Mouse (Mus musculus) liver, postnatal 0 days (tissue): ENCODE data around the gene Dcun1d2. TPM values are rescaled to one million over a fixed set of nuclear protein-coding genes. Genes with fewer than 3 reads are reported as not detected.

Source experiments
- ATAC-seq: fragments of 200-750 bp; cut with Nextera tagmentation; 2 replicates; pipeline ENCODE4 v1.8.0; 2017; ENCODE audit warnings: mild to moderate bottlenecking, moderate library complexity
- DNase-seq: peaks from one replicate; pipeline ENCODE4 v3.0.0-alpha.2; 2016
- H3K27ac ChIP-seq: fragments of 300-500 bp; sonication (generic); 2 replicates; pipeline ENCODE4 v1.5.1; 2014; ENCODE audit warnings: antibody characterized with exemption, moderate library complexity, mild to moderate bottlenecking, low read depth
- H3K27me3 ChIP-seq: fragments of 300-500 bp; sonication (generic); 2 replicates; pipeline ENCODE4 v1.6.1; 2014; ENCODE audit warnings: low read length, control low read depth, mixed read lengths; ENCODE audit not compliant: insufficient read depth
- H3K36me3 ChIP-seq: fragments of 300-500 bp; sonication (generic); replicated peaks from 2 replicates; pipeline ENCODE4 v1.6.1; 2014; ENCODE audit warnings: mild to moderate bottlenecking, control low read depth, low read length, moderate library complexity, mixed read lengths; ENCODE audit not compliant: insufficient read depth
- H3K4me1 ChIP-seq: fragments of 300-500 bp; sonication (generic); 2 replicates; pipeline ENCODE4 v1.6.1; 2014; ENCODE audit warnings: antibody characterized with exemption, mild to moderate bottlenecking, control low read depth; ENCODE audit not compliant: insufficient read depth
- H3K4me2 ChIP-seq: fragments of 300-500 bp; sonication (generic); 2 replicates; pipeline ENCODE4 v1.6.1; 2014; ENCODE audit warnings: low read depth, mild to moderate bottlenecking, low read length, moderate library complexity, mixed read lengths
- H3K4me3 ChIP-seq: fragments of 300-500 bp; sonication (generic); 2 replicates; pipeline ENCODE4 v1.5.1; 2014; ENCODE audit warnings: low read depth, low read length
- H3K9ac ChIP-seq: fragments of 300-500 bp; sonication (generic); replicated peaks from 2 replicates; pipeline ENCODE4 v1.6.1; 2014; ENCODE audit warnings: mild to moderate bottlenecking, moderate library complexity
- H3K9me3 ChIP-seq: fragments of 300-500 bp; sonication (generic); 2 replicates; pipeline ENCODE4 v1.6.1; 2016; ENCODE audit warnings: mild to moderate bottlenecking, control low read depth, low read length, mixed read lengths
- CTCF ChIP-seq: sonication (generic); IDR thresholded peaks from 2 replicates; pipeline ENCODE4 v1.5.1; 2016; ENCODE audit warnings: antibody characterized with exemption, low read depth
- EP300 ChIP-seq: IDR thresholded peaks from 2 replicates; pipeline ENCODE4 v1.6.1; 2016; ENCODE audit warnings: antibody characterized with exemption, low read depth, mild to moderate bottlenecking
- WGBS: fragments of 180-500 bp; shearing (Covaris S2); extraction: QIAGEN DNeasy Blood & Tissue Kit; methylation state at CpG from one replicate; pipeline ENCODE4 v1.1.7; 2014; ENCODE audit not compliant: insufficient replicate concordance; 5-methylcytosine and 5-hydroxymethylcytosine counted together
- polyA plus RNA-seq: library from polyadenylated mRNA; unstranded; fragments of >200 nt; fragmentation: Nextera tagmentation; extraction: Ambion mirVana; gene quantifications from 2 replicates; pipeline ENCODE4 v1.2.1, GENCODE M21; 2015

Gene Dcun1d2
- polyA plus RNA-seq, 1 experiment from 2014 or later = 5.9 TPM

DNA sequence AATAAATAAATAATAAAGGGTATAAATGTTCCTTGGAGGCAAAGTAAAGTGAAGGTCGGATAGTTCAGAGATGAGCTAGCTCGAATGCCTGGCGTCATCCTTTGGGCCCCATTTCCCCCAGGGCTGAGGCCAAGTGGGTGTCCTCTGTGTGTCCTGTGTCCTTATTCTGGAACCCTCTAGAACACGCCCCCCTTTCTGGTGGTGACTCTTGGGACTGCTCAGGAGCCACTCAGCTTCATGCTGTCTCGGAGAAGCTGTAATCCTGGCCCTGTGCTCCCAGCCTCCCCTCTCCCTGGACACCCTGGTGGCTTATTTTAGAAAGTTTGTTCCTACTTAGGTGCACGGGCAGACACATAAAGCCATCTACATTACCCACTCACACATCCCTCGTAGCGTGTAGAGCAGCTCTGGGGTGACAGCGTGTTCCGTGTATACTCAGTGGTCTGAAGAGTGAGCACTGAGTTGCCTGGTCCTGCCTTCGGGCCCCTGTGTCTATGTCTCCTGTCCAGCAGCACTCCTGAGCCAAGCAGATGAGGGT is 43.5 kb downstream of the Dcun1d2 start:
- Histone ChIP-seq H3K9me3 (no peaks in the 10 kb centered on the region), H3K36me3 (no peaks in the 10 kb centered on the region), H3K4me1 (no peaks in the 10 kb centered on the region), H3K27ac (no peak overlapping the region), H3K9ac (no peak overlapping the region), H3K4me2 (no peak overlapping the region), H3K27me3 (no peaks in the 10 kb centered on the region), H3K4me3 (no peak overlapping the region)
- TF ChIP-seq EP300 (no peak), CTCF (no peak)
- WGBS = 80% methylated on average over 11 of the region's 11 CpGs
- ATAC-seq (no peak), DNase-seq (no peak)

- Histone ChIP-seq H3K27me3 (no peaks in the 10 kb centered on the region), H3K4me2 (no peak overlapping the region), H3K9ac (no peak overlapping the region), H3K4me3 (no peak overlapping the region), H3K9me3 (no peaks in the 10 kb centered on the region), H3K36me3 (no peaks in the 10 kb centered on the region), H3K4me1 (no peaks in the 10 kb centered on the region), H3K27ac (no peak overlapping the region)
- ATAC-seq (no peak), DNase-seq (no peak)
- TF ChIP-seq CTCF (no peak), EP300 (no peak)
- WGBS = 80% methylated on average over 10 of the region's 10 CpGs
Observed at GRCm38 (mm10) chr8:13242985-13243870, 44.7 kb downstream of the Dcun1d2 start.

DNA sequence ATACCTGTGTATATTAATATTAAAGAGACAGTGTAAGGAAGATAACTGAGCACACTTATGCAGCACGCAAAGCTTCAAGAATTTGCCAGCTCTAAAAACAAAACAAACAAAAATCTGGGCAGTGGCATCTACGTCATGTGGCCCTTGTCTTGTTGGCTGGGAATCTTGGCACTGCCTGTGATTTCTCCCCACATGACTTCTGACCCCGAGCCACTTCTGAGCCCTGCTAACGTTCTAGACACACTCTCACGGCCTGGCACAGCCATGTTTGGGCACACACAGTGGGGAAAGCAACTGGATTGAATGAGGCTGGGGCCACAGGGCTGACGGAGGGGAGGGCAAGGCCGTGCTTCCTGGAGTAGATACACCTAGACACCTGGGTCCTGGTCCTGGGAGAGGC is 47.2 kb downstream of the Dcun1d2 start:
- 67% methylated on average over 7 of the region's 7 CpGs for WGBS
- Histone ChIP-seq H3K9ac (no peak overlapping the region), H3K9me3 (no peaks in the 10 kb centered on the region), H3K4me1 (no peaks in the 10 kb centered on the region), H3K4me3 (no peak overlapping the region), H3K27ac (no peak overlapping the region), H3K27me3 (no peaks in the 10 kb centered on the region), H3K4me2 (no peak overlapping the region), H3K36me3 (no peaks in the 10 kb centered on the region)
- TF ChIP-seq CTCF = no peak
- no peak for TF ChIP-seq EP300
- DNase-seq (no peak), ATAC-seq (no peak)

DNA sequence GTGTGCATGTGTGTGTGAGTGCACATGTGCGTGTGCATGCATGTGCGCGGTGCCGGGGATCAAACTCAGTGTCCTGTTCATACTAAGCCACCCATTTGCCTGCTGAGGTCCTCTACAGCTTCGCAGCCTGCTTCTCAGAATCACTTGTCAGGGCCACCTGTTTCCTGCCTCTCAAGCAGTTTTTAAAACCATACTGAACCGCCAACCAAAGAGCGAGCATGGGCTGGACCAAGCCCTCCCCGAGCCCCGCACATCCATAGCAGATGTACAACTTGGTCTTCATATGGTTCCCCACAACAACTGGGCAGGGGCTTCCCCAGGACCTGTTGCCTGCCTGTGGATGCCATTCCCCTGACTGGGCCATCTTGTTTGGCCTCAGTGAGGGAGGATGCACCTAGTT is 47.9 kb downstream of the Dcun1d2 start:
- H3K4me3 ChIP-seq = no peak overlapping the region
- H3K4me1 ChIP-seq = no peaks in the 10 kb centered on the region
- no peaks in the 10 kb centered on the region for H3K27me3 ChIP-seq
- whole genome bisulfite sequencing = 59% methylated on average over 9 of the region's 9 CpGs
- DNase-seq (no peak), ATAC-seq (no peak)
- H3K4me2 ChIP-seq = no peak overlapping the region
- no peak for TF ChIP-seq EP300
- no peak for TF ChIP-seq CTCF
- no peaks in the 10 kb centered on the region for H3K9me3 ChIP-seq
- no peak overlapping the region for H3K27ac ChIP-seq
- H3K36me3 ChIP-seq = no peaks in the 10 kb centered on the region
- H3K9ac ChIP-seq = no peak overlapping the region

DNA sequence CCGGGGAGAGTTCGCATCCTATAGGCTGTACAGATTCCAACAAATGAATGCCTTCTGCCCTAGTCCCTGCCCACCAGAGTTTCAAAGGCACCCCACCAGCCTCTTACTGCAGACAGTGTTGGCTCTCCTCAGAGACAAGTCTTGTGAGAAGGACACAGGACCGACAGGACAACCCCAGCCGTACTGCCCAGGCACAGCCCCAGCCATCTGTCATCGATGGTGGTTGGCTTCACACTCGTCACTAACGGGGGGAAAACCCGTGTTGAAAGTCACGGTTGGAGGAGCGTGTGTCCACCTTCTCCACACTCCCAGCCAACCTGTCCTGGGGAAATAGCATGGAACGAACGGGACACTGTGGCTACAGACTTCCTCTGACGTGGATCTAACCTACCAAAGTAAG is 53.1 kb downstream of the Dcun1d2 start:
- Histone ChIP-seq H3K4me2 (no peak overlapping the region), H3K27me3 (no peaks in the 10 kb centered on the region), H3K36me3 (no peaks in the 10 kb centered on the region), H3K4me3 (no peak overlapping the region), H3K27ac (no peak overlapping the region), H3K4me1 (no peaks in the 10 kb centered on the region), H3K9ac (no peak overlapping the region), H3K9me3 (no peaks in the 10 kb centered on the region)
- no peak for ATAC-seq
- WGBS = 86% methylated on average over 13 of the region's 13 CpGs
- no peak for TF ChIP-seq CTCF
- TF ChIP-seq EP300 = no peak
- DNase-seq = no peak

DNA sequence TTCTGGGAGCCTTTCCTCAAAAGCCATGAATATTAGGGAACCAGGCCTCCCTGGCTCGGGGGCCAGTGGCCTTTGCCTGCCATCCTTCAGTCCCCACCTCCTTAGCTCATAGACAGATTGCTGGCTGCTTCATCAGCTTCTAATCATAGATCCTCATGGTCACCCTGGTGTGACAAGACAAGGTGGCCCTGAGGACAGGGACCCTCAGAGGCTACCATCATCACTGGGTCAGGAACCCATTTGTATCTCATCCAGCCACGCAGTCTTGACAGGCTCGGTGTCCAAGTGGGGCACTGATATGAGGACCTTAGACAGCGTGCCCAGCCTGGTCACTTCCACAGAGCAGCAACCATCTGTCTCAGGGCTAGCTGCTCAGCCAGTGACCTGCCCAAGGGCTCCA is 57.5 kb downstream of the Dcun1d2 start:
- WGBS = 83% methylated on average over 4 of the region's 4 CpGs
- no peak for DNase-seq
- Histone ChIP-seq H3K4me1 (no peaks in the 10 kb centered on the region), H3K36me3 (no peaks in the 10 kb centered on the region), H3K9ac (no peak overlapping the region), H3K4me2 (no peak overlapping the region), H3K9me3 (no peaks in the 10 kb centered on the region), H3K27ac (no peak overlapping the region), H3K4me3 (no peak overlapping the region), H3K27me3 (no peaks in the 10 kb centered on the region)
- ATAC-seq = no peak
- TF ChIP-seq CTCF (no peak), EP300 (no peak)
